Mouse (Mus musculus) neural tube, embryonic 13.5 days (tissue): Measurements from ENCODE around the gene Prox2. TPM values are rescaled to one million over a fixed set of nuclear protein-coding genes. Genes with fewer than 3 reads are reported as not detected.

ENCODE experiments used
- ATAC-seq: fragments of 200-750 bp; cut with Nextera tagmentation; 2 replicates; pipeline ENCODE4 v1.8.0; 2017; ENCODE audit warnings: low read depth, mild to moderate bottlenecking, moderate TSS enrichment, moderate library complexity
- H3K27ac ChIP-seq: fragments of 300-500 bp; sonication (generic); replicated peaks from 2 replicates; pipeline ENCODE4 v1.5.1; 2015; ENCODE audit warnings: moderate library complexity, mild to moderate bottlenecking, inconsistent platforms
- H3K27me3 ChIP-seq: fragments of 300-500 bp; sonication (generic); 2 replicates; pipeline ENCODE4 v1.6.1; 2015; ENCODE audit warnings: mild to moderate bottlenecking, inconsistent platforms
- H3K36me3 ChIP-seq: fragments of 300-500 bp; sonication (generic); 2 replicates; pipeline ENCODE4 v1.6.1; 2015; ENCODE audit warnings: mild to moderate bottlenecking, inconsistent platforms
- H3K4me1 ChIP-seq: fragments of 300-500 bp; sonication (generic); replicated peaks from 2 replicates; pipeline ENCODE4 v1.6.1; 2015; ENCODE audit warnings: inconsistent platforms
- H3K4me2 ChIP-seq: fragments of 300-500 bp; sonication (generic); 2 replicates; pipeline ENCODE4 v1.6.1; 2015; ENCODE audit warnings: inconsistent platforms, mild to moderate bottlenecking, moderate library complexity
- H3K4me3 ChIP-seq: fragments of 300-500 bp; sonication (generic); 2 replicates; pipeline ENCODE4 v1.5.1; 2015; ENCODE audit warnings: mild to moderate bottlenecking, inconsistent platforms
- H3K9ac ChIP-seq: fragments of 300-500 bp; sonication (generic); 2 replicates; pipeline ENCODE4 v1.6.1; 2015; ENCODE audit warnings: moderate library complexity, mild to moderate bottlenecking, inconsistent platforms
- H3K9me3 ChIP-seq: fragments of 300-500 bp; sonication (generic); 2 replicates; pipeline ENCODE4 v1.6.1; 2016; ENCODE audit warnings: inconsistent platforms
- WGBS: fragments of 180-500 bp; shearing (Covaris S2); methylation state at CpG from one replicate; pipeline ENCODE4 v1.1.7; 2015; 5-methylcytosine and 5-hydroxymethylcytosine counted together
- polyA plus RNA-seq: library from polyadenylated mRNA; unstranded; fragments of >200 nt; fragmentation: Nextera tagmentation; extraction: Ambion mirVana; gene quantifications from 2 replicates; pipeline ENCODE4 v1.2.1, GENCODE M21; 2015

Prox2 gene
- polyA plus RNA-seq, 1 experiment from 2014 or later: 5.4 TPM

GRCm38 (mm10) chr12:85124751-85125150, 14.2 kb upstream of the Prox2 start:
- peaks cover 12% of the 10 kb centered on the region; the same call in 1 of the 2 replicates for H3K4me1 ChIP-seq
- H3K27me3 ChIP-seq: no peaks in the 10 kb centered on the region

GRCm38 (mm10) chr12:85123645-85124044, 13.1 kb upstream of the Prox2 start:
- ATAC-seq: no peak
- WGBS: 92% methylated on average over 11 of the region's 11 CpGs
- Histone ChIP-seq H3K9me3 (no peaks in the 10 kb centered on the region), H3K4me3 (no peak overlapping the region), H3K27me3 (no peaks in the 10 kb centered on the region), H3K4me2 (no peak overlapping the region), H3K9ac (no peak overlapping the region), H3K27ac (no peak overlapping the region), H3K4me1 (peaks cover 12% of the 10 kb centered on the region; the same call in 1 of the 2 replicates), H3K36me3 (peaks cover 93% of the 10 kb centered on the region)

More at GRCm38 (mm10) chr12:85124751-85125150, 14.2 kb upstream of the Prox2 start:
- Histone ChIP-seq H3K4me3 (no peak overlapping the region), H3K9me3 (no peaks in the 10 kb centered on the region), H3K36me3 (peaks cover 91% of the 10 kb centered on the region), H3K4me2 (no peak overlapping the region), H3K9ac (no peak overlapping the region), H3K27ac (no peak overlapping the region)
- WGBS: 91% methylated on average over 5 of the region's 5 CpGs
- no peak for ATAC-seq

GRCm38 (mm10) chr12:85123108-85123530, 12.6 kb upstream of the Prox2 start:
- no peaks in the 10 kb centered on the region for H3K9me3 ChIP-seq
- peaks cover 93% of the 10 kb centered on the region for H3K36me3 ChIP-seq
- peaks cover 12% of the 10 kb centered on the region; the same call in 1 of the 2 replicates for H3K4me1 ChIP-seq
- no peak overlapping the region for H3K9ac ChIP-seq
- WGBS: 95% methylated on average over 9 of the region's 9 CpGs
- H3K27ac ChIP-seq: no peak overlapping the region
- H3K27me3 ChIP-seq: no peaks in the 10 kb centered on the region
- ATAC-seq: no peak
- H3K4me3 ChIP-seq: no peak overlapping the region
- no peak overlapping the region for H3K4me2 ChIP-seq

- peak; percentile 59; the same call in 1 of the 2 replicates for ATAC-seq
- WGBS: 79% methylated on average over 9 of the region's 9 CpGs
- H3K4me1 ChIP-seq: peaks cover 12% of the 10 kb centered on the region; the same call in 1 of the 2 replicates
- H3K9ac ChIP-seq: no peak overlapping the region
- H3K36me3 ChIP-seq: peaks cover 86% of the 10 kb centered on the region
- H3K9me3 ChIP-seq: no peaks in the 10 kb centered on the region
- H3K4me3 ChIP-seq: no peak overlapping the region
- no peaks in the 10 kb centered on the region for H3K27me3 ChIP-seq
- H3K4me2 ChIP-seq: no peak overlapping the region
- no peak overlapping the region for H3K27ac ChIP-seq
Measured at GRCm38 (mm10) chr12:85121806-85122459, 11.4 kb upstream of the Prox2 start.

- no peak overlapping the region for H3K27ac ChIP-seq
- H3K9me3 ChIP-seq: no peaks in the 10 kb centered on the region
- H3K4me1 ChIP-seq: peaks cover 24% of the 10 kb centered on the region
- no peak overlapping the region for H3K4me2 ChIP-seq
- H3K4me3 ChIP-seq: no peak overlapping the region
- no peaks in the 10 kb centered on the region for H3K27me3 ChIP-seq
- H3K9ac ChIP-seq: no peak overlapping the region
- ATAC-seq: no peak
- WGBS: 90% methylated on average over 7 of the region's 7 CpGs
- peaks cover 46% of the 10 kb centered on the region for H3K36me3 ChIP-seq
Measured at GRCm38 (mm10) chr12:85115678-85116077, 5.1 kb upstream of the Prox2 start.

- Histone ChIP-seq H3K9me3 (no peaks in the 10 kb centered on the region), H3K9ac (no peak overlapping the region), H3K4me3 (no peak overlapping the region), H3K4me2 (no peak overlapping the region), H3K36me3 (peaks cover 29% of the 10 kb centered on the region), H3K27ac (no peak overlapping the region), H3K4me1 (peaks cover 34% of the 10 kb centered on the region), H3K27me3 (no peaks in the 10 kb centered on the region)
- WGBS: 94% methylated on average over 3 of the region's 3 CpGs
- no peak for ATAC-seq
Measured at GRCm38 (mm10) chr12:85113917-85114316, 3.4 kb upstream of the Prox2 start.

- no peak overlapping the region for H3K4me2 ChIP-seq
- no peaks in the 10 kb centered on the region for H3K9me3 ChIP-seq
- H3K4me1 ChIP-seq: peaks cover 34% of the 10 kb centered on the region
- no peak for ATAC-seq
- WGBS: 94% methylated on average over 3 of the region's 3 CpGs
- no peak overlapping the region for H3K9ac ChIP-seq
- no peak overlapping the region for H3K4me3 ChIP-seq
- H3K36me3 ChIP-seq: peaks cover 24% of the 10 kb centered on the region
- no peaks in the 10 kb centered on the region for H3K27me3 ChIP-seq
- no peak overlapping the region for H3K27ac ChIP-seq
Measured at GRCm38 (mm10) chr12:85113337-85113736, 2.8 kb upstream of the Prox2 start.

GRCm38 (mm10) chr12:85112550-85113251, 2.1 kb upstream of the Prox2 start:
- Histone ChIP-seq H3K27ac (no peak overlapping the region), H3K4me3 (no peak overlapping the region), H3K9ac (no peak overlapping the region), H3K9me3 (no peaks in the 10 kb centered on the region), H3K4me1 (peaks cover 34% of the 10 kb centered on the region), H3K36me3 (peaks cover 18% of the 10 kb centered on the region), H3K4me2 (peak overlapping the region; percentile 92), H3K27me3 (no peaks in the 10 kb centered on the region)
- no peak for ATAC-seq
- WGBS: 93% methylated on average over 7 of the region's 7 CpGs

- Histone ChIP-seq H3K9ac (peak overlapping the region; percentile 97), H3K36me3 (peaks cover 6% of the 10 kb centered on the region; the same call in 1 of the 2 replicates), H3K4me2 (peak overlapping the region; percentile 92), H3K27me3 (no peaks in the 10 kb centered on the region), H3K9me3 (no peaks in the 10 kb centered on the region), H3K4me1 (peaks cover 41% of the 10 kb centered on the region), H3K4me3 (peak overlapping the region; percentile 99), H3K27ac (peak overlapping the region; percentile 90)
- WGBS: 16% methylated on average over 18 of the region's 18 CpGs
- ATAC-seq: peak; percentile 20; the same call in 1 of the 2 replicates
Measured at GRCm38 (mm10) chr12:85110011-85110697, 405 bp downstream of the Prox2 start.

GRCm38 (mm10) chr12:85109426-85109825, 1.1 kb downstream of the Prox2 start:
- Histone ChIP-seq H3K9me3 (no peaks in the 10 kb centered on the region), H3K4me1 (peaks cover 41% of the 10 kb centered on the region), H3K4me3 (no peak overlapping the region; the same call in 1 of the 2 replicates), H3K4me2 (peak overlapping the region; percentile 92; the same call in 1 of the 2 replicates), H3K36me3 (no peaks in the 10 kb centered on the region), H3K27ac (no peak overlapping the region), H3K27me3 (no peaks in the 10 kb centered on the region), H3K9ac (no peak overlapping the region)
- WGBS: 65% methylated on average over 4 of the region's 4 CpGs
- ATAC-seq: no peak

GRCm38 (mm10) chr12:85108643-85109042, 1.9 kb downstream of the Prox2 start:
- WGBS: 79% methylated on average over 3 of the region's 3 CpGs
- Histone ChIP-seq H3K4me3 (no peak overlapping the region), H3K4me1 (peaks cover 41% of the 10 kb centered on the region), H3K36me3 (no peaks in the 10 kb centered on the region), H3K9me3 (no peaks in the 10 kb centered on the region), H3K9ac (no peak overlapping the region), H3K27ac (no peak overlapping the region), H3K4me2 (no peak overlapping the region), H3K27me3 (no peaks in the 10 kb centered on the region)
- ATAC-seq: no peak

- H3K9ac ChIP-seq: 0 out of 2 replicates have a peak overlapping the region, but pooled peaks have one; percentile 31
- no peak for ATAC-seq
- no peak overlapping the region for H3K4me3 ChIP-seq
- no peaks in the 10 kb centered on the region for H3K36me3 ChIP-seq
- whole genome bisulfite sequencing: 2% methylated on average over 8 of the region's 8 CpGs
- H3K27me3 ChIP-seq: no peaks in the 10 kb centered on the region
- no peak overlapping the region for H3K27ac ChIP-seq
- peak overlapping the region; percentile 36 for H3K4me2 ChIP-seq
- H3K9me3 ChIP-seq: no peaks in the 10 kb centered on the region
- H3K4me1 ChIP-seq: peaks cover 18% of the 10 kb centered on the region
Measured at GRCm38 (mm10) chr12:85106292-85106691, 4.3 kb downstream of the Prox2 start.
